In the genomic region with DNA sequence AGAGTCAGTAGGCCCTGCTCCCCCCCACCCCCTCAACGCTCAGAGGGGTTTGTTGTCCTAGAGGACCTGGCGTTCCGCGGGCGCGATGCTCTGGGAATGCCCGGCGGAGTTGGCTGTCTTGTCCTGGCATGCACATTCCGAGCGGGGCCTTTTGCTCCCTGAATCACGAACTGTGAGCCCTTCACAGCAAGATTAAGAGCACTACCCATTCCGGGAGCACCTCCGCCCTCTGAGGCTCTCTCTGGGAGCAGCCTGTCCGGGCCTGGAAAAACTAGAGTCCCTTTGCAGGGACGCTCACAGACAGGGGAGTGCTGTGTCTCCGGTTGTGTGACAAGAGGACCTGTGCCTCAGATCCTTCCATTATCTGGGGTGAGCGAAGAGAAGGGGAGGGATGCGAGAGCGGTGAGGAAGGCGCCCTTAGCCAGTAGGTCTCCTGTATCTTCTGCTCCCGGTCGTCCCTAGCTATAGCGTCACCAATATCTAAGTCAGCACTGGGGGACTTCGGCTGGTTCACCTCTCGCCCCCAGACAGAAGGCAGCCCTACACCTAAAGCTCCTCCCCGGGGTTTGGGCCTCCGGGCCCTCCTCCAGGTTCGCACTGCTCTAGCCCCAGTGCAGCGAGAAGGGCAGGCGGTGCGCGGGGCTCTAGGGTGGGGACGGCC, we compare ENCODE assay signal across 8 mouse cellular contexts. TPM values are rescaled to one million over a fixed set of nuclear protein-coding genes. Genes with fewer than 3 reads are reported as not detected.
A peak's percentile ranks its signal among the peaks of the same experiment; 100 is the strongest.
DNase-seq lines count a peak whose midpoint lies in the region; ATAC-seq and TF ChIP-seq lines count a peak whose summit lies in the region.

No protein-coding gene starts in this region.

- H3K4me3 ChIP-seq in embryonic facial prominence, embryonic 15.5 days (replicated peaks), result peak overlapping the region; percentile 54
- H3K4me3 ChIP-seq in kidney, postnatal 0 days (replicated peaks; ENCODE audit: low read depth, low read length), result peak overlapping the region; percentile 51
- peak overlapping the region; percentile 37 for H3K4me3 ChIP-seq in midbrain, embryonic 15.5 days

- peak overlapping the region; percentile 51 for H3K9ac ChIP-seq in embryonic facial prominence, embryonic 15.5 days
- H3K9ac ChIP-seq in kidney, postnatal 0 days (ENCODE audit: low read depth, low read length), result peak overlapping the region; percentile 70
- peak overlapping the region; percentile 15; the same call in 1 of the 2 replicates for H3K9ac ChIP-seq in midbrain, embryonic 15.5 days

- peaks cover 52% of the 10 kb centered on the region for H3K27me3 ChIP-seq in embryonic facial prominence, embryonic 15.5 days
- H3K27me3 ChIP-seq in kidney, postnatal 0 days (ENCODE audit: insufficient read depth, low read length), result 0 out of 2 replicates have a peak, but pooled peaks cover 4% of the 10 kb centered on the region
- peaks cover 67% of the 10 kb centered on the region for H3K27me3 ChIP-seq in midbrain, embryonic 15.5 days (replicated peaks)

- H3K4me2 ChIP-seq in embryonic facial prominence, embryonic 15.5 days (replicated peaks), result peak overlapping the region; percentile 86
- H3K4me2 ChIP-seq in kidney, postnatal 0 days (ENCODE audit: low read length), result peak overlapping the region; percentile 84
- peak overlapping the region; percentile 65 for H3K4me2 ChIP-seq in midbrain, embryonic 15.5 days

- H3K27ac ChIP-seq in embryonic facial prominence, embryonic 15.5 days (replicated peaks), result peak overlapping the region; percentile 83
- H3K27ac ChIP-seq in kidney, postnatal 0 days, result peak overlapping the region; percentile 85
- peak overlapping the region; percentile 20 for H3K27ac ChIP-seq in midbrain, embryonic 15.5 days

- ATAC-seq in embryonic facial prominence, embryonic 15.5 days (ENCODE audit: insufficient number of reproducible peaks, low FRiP score, low TSS enrichment, low read depth), result 0 out of 2 replicates have a peak, but pooled peaks have one; percentile 3
- ATAC-seq in kidney, postnatal 0 days (replicated peaks; ENCODE audit: low FRiP score, low read depth), result peak; percentile 19
- ATAC-seq in midbrain, embryonic 15.5 days (replicated peaks), result peak; percentile 14; the same call in 1 of the 2 replicates

- under 1% methylated on average over 33 of the region's 33 CpGs for WGBS in embryonic facial prominence, embryonic 15.5 days
- WGBS in kidney, postnatal 0 days, result 1% methylated on average over 33 of the region's 33 CpGs
- WGBS in midbrain, embryonic 15.5 days, result under 1% methylated on average over 33 of the region's 33 CpGs

- H3K36me3 ChIP-seq in embryonic facial prominence, embryonic 15.5 days, result peaks cover 19% of the 10 kb centered on the region
- H3K36me3 ChIP-seq in kidney, postnatal 0 days (ENCODE audit: insufficient read depth, low read length), result peaks cover under 1% of the 10 kb centered on the region; the same call in 1 of the 2 replicates
- no peaks in the 10 kb centered on the region for H3K36me3 ChIP-seq in midbrain, embryonic 15.5 days (replicated peaks)

- H3K4me1 ChIP-seq in embryonic facial prominence, embryonic 15.5 days, result peaks cover 50% of the 10 kb centered on the region
- H3K4me1 ChIP-seq in kidney, postnatal 0 days (replicated peaks; ENCODE audit: insufficient read depth, low read length), result peaks cover 38% of the 10 kb centered on the region
- H3K4me1 ChIP-seq in midbrain, embryonic 15.5 days, result peaks cover 40% of the 10 kb centered on the region

- DNase-seq in adrenal gland, adult 2 months, result peak; percentile 51
- no peak for DNase-seq in adrenal gland, postnatal 10 days
- DNase-seq in A20 (ENCODE audit: low read depth, low spot score), result peak; percentile 87
- DNase-seq in kidney, postnatal 0 days (ENCODE audit: low spot score), result no peak
- DNase-seq in thymus, postnatal 0 days (ENCODE audit: low spot score), result no peak
- DNase-seq in urinary bladder, postnatal 10 days (ENCODE audit: low spot score), result no peak

- no peaks in the 10 kb centered on the region for H3K9me3 ChIP-seq in embryonic facial prominence, embryonic 15.5 days (replicated peaks)
- H3K9me3 ChIP-seq in kidney, postnatal 0 days (replicated peaks; ENCODE audit: low read length), result no peaks in the 10 kb centered on the region
- H3K9me3 ChIP-seq in midbrain, embryonic 15.5 days, result no peaks in the 10 kb centered on the region

- TF ChIP-seq CTCF in kidney, postnatal 0 days (IDR thresholded peaks at IDR 0.05; ENCODE audit: low read depth), result no peak

RNA-seq across cellular contexts. Expression of a gene that starts 0.8 kb away (rescaled TPM):
- total RNA-seq in adrenal gland, adult 2 months (2021), result 10 to 100 TPM; 10.3 to 12.2 TPM
- 34.7 and 42.5 TPM in 2 replicates for polyA plus RNA-seq in adrenal gland, adult 2 months (2012; rRNA removed)
- 10 to 100 TPM; 23.1 to 24.5 TPM for total RNA-seq in adrenal gland, postnatal 10 days (2021)
- polyA plus RNA-seq in embryonic facial prominence, embryonic 15.5 days (2015; fragmentation: Nextera tagmentation; extraction: Ambion mirVana), result 12.3 and 12.4 TPM in 2 replicates
- 15.9 and 16.6 TPM in 2 replicates for polyA plus RNA-seq in kidney, postnatal 0 days (2015; fragmentation: Nextera tagmentation; extraction: Ambion mirVana)
- polyA plus RNA-seq in midbrain, embryonic 15.5 days (2015; fragmentation: Nextera tagmentation; extraction: Ambion mirVana), result 3.9 and 4.6 TPM in 2 replicates
- 20.0 and 20.4 TPM in 2 replicates for polyA plus RNA-seq in thymus, postnatal 0 days (2015; fragmentation: Nextera tagmentation; extraction: Ambion mirVana)

RNA-seq across cellular contexts. Expression of a gene that starts 49.8 kb away (rescaled TPM):
- 10 to 100 TPM; 19.7 to 21.2 TPM for total RNA-seq in adrenal gland, adult 2 months (2021)
- polyA plus RNA-seq in adrenal gland, adult 2 months (2012; rRNA removed), result 18.6 and 18.8 TPM in 2 replicates
- total RNA-seq in adrenal gland, postnatal 10 days (2021), result 10 to 100 TPM; 14.4 to 17.4 TPM
- 8.2 and 9.2 TPM in 2 replicates for polyA plus RNA-seq in embryonic facial prominence, embryonic 15.5 days (2015; fragmentation: Nextera tagmentation; extraction: Ambion mirVana)
- 5.4 and 6.1 TPM in 2 replicates for polyA plus RNA-seq in kidney, postnatal 0 days (2015; fragmentation: Nextera tagmentation; extraction: Ambion mirVana)
- polyA plus RNA-seq in midbrain, embryonic 15.5 days (2015; fragmentation: Nextera tagmentation; extraction: Ambion mirVana), result 9.5 and 10.8 TPM in 2 replicates
- 7.5 and 7.9 TPM in 2 replicates for polyA plus RNA-seq in thymus, postnatal 0 days (2015; fragmentation: Nextera tagmentation; extraction: Ambion mirVana)

Comparison
In these comparisons a context has a peak if more than half of its experiments do, and no peak if none do; other contexts are left out.
1. DNase-seq: peak in adrenal gland, adult 2 months (single experiment) and A20 (single experiment); none in adrenal gland, postnatal 10 days (single experiment), kidney, postnatal 0 days (single experiment), thymus, postnatal 0 days (single experiment) and urinary bladder, postnatal 10 days (single experiment).
2. H3K27ac ChIP-seq: peak in every context shown above with its lines; median percentile 85 in kidney, postnatal 0 days; 83 in embryonic facial prominence, embryonic 15.5 days; 20 in midbrain, embryonic 15.5 days.
3. H3K9ac ChIP-seq: peak in every context shown above with its lines; median percentile 70 in kidney, postnatal 0 days; 51 in embryonic facial prominence, embryonic 15.5 days; 15 in midbrain, embryonic 15.5 days.
4. Peak in every context shown above with its lines, with median percentiles within 50 percentile points of each other: ATAC-seq, H3K4me2 ChIP-seq and H3K4me3 ChIP-seq.